Mouse (Mus musculus) E14TG2a.4 (cell line): ENCODE measurements around the gene Fam126a.

ENCODE experiments used
- H3K27me3 ChIP-seq: 2 replicates; pipeline ENCODE4 v1.6.1; 2014; ENCODE audit warnings: low read length, control low read depth; ENCODE audit not compliant: insufficient read depth
- H3K36me3 ChIP-seq: 2 replicates; pipeline ENCODE4 v1.6.1; 2014; ENCODE audit warnings: low read length, control low read depth; ENCODE audit not compliant: insufficient read depth
- H3K4me1 ChIP-seq: replicated peaks from 2 replicates; pipeline ENCODE4 v1.6.1; 2014; ENCODE audit warnings: low read depth, low read length, control low read depth
- H3K4me3 ChIP-seq: replicated peaks from 2 replicates; pipeline ENCODE4 v1.5.1; 2014; ENCODE audit warnings: mild to moderate bottlenecking, low read length
- H3K9me3 ChIP-seq: 2 replicates; pipeline ENCODE4 v1.6.1; 2014; ENCODE audit warnings: low read length, control low read depth
- CTCF ChIP-seq: conservative IDR thresholded peaks from 2 replicates; pipeline ENCODE4 v1.5.1; 2014; ENCODE audit warnings: low read length
- NANOG ChIP-seq: IDR thresholded peaks from 2 replicates; pipeline ENCODE4 v1.6.1; 2014; ENCODE audit warnings: borderline replicate concordance, low read length, mixed read lengths
- POU5F1 ChIP-seq: IDR thresholded peaks from 2 replicates; pipeline ENCODE4 v1.6.1; 2014; ENCODE audit warnings: low read length, borderline replicate concordance

Gene Fam126a

GRCm38 (mm10) chr5:24045998-24046631, 15.6 kb upstream of the Fam126a start:
- H3K9me3 ChIP-seq: no peaks in the 10 kb centered on the region
- H3K27me3 ChIP-seq: 0 out of 2 replicates have a peak, but pooled peaks cover 4% of the 10 kb centered on the region
- TF ChIP-seq CTCF (no peak), POU5F1 (no peak), NANOG (no peak)
- peaks cover 3% of the 10 kb centered on the region; the same call in 1 of the 2 replicates for H3K4me1 ChIP-seq
- no peak overlapping the region for H3K4me3 ChIP-seq
- no peaks in the 10 kb centered on the region for H3K36me3 ChIP-seq

DNA sequence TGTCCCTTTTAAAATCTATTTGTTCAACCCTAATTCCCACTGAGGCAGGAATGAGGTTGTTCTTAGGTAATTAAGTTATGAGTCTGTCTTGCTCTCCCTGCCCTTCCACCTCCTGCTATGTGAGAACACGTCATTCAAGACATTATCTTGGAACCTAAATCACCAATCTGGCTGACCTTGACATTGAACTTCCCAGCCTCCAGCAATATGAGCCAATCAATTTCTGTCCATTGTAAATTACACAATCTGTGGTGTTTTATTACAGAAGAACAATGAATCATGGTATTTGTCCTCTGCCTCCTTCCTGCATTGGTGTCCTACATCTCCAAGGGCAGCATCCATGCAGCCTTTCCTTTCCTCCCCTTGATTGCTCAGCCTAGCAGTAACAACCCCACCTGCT, 13.9 kb upstream of the Fam126a start:
- Histone ChIP-seq H3K9me3 (no peaks in the 10 kb centered on the region), H3K4me1 (peaks cover 3% of the 10 kb centered on the region; the same call in 1 of the 2 replicates), H3K27me3 (peaks cover 8% of the 10 kb centered on the region; the same call in 1 of the 2 replicates), H3K4me3 (no peak overlapping the region), H3K36me3 (no peaks in the 10 kb centered on the region)
- TF ChIP-seq CTCF (no peak), NANOG (no peak), POU5F1 (no peak)

DNA sequence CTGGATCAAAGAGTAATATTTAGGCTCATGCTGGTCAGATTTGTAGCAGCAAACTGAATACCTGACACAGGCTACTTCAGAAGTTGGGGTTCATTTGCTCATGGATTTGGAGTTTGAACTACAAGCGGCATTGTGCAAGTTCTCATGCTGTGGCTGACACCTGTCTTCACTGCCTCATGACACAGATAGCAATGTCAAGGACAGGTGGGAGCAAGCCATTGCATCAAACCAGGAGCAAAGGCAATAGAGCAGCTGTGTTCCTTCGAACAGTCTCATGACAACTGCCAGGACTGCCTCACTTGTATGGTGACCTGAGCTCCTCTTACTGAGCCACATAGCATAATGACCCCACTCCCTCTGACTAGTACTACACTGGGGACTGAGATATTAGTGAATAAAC, 12.9 kb upstream of the Fam126a start:
- no peak overlapping the region for H3K4me3 ChIP-seq
- H3K27me3 ChIP-seq: peaks cover 8% of the 10 kb centered on the region; the same call in 1 of the 2 replicates
- H3K9me3 ChIP-seq: no peaks in the 10 kb centered on the region
- H3K36me3 ChIP-seq: no peaks in the 10 kb centered on the region
- TF ChIP-seq NANOG (no peak), CTCF (no peak), POU5F1 (no peak)
- H3K4me1 ChIP-seq: peaks cover 3% of the 10 kb centered on the region; the same call in 1 of the 2 replicates

GRCm38 (mm10) chr5:24041341-24041852, 10.9 kb upstream of the Fam126a start:
- peaks cover 13% of the 10 kb centered on the region for H3K27me3 ChIP-seq
- H3K9me3 ChIP-seq: no peaks in the 10 kb centered on the region
- peaks cover 3% of the 10 kb centered on the region; the same call in 1 of the 2 replicates for H3K4me1 ChIP-seq
- H3K4me3 ChIP-seq: no peak overlapping the region
- TF ChIP-seq POU5F1: no peak
- TF ChIP-seq NANOG: no peak
- TF ChIP-seq CTCF: no peak
- no peaks in the 10 kb centered on the region for H3K36me3 ChIP-seq

DNA sequence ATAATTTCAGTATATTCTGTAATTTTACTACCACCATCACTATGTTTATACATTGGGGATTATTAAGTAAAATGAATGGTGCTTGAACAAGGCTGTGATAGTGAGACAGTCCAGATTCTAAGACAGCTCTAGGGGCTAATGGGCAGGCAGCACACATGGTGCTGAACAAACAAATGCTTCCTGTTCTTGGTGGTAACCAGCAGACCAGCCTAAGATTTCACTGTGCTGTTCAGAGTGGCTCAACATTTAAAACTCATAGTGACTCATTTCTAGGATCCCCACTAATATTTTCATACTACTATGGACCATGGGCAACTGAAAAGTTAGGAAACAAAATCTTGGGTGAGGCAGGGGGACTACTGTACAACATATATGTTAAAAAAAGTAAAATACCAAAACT, 10.1 kb upstream of the Fam126a start:
- Histone ChIP-seq H3K4me1 (no peaks in the 10 kb centered on the region), H3K27me3 (peaks cover 18% of the 10 kb centered on the region), H3K9me3 (no peaks in the 10 kb centered on the region), H3K36me3 (no peaks in the 10 kb centered on the region), H3K4me3 (no peak overlapping the region)
- TF ChIP-seq NANOG: no peak
- TF ChIP-seq CTCF: no peak
- no peak for TF ChIP-seq POU5F1

- no peak for TF ChIP-seq CTCF
- no peak for TF ChIP-seq NANOG
- no peak for TF ChIP-seq POU5F1
Observed at GRCm38 (mm10) chr5:24039423-24039822, 8.9 kb upstream of the Fam126a start.

DNA sequence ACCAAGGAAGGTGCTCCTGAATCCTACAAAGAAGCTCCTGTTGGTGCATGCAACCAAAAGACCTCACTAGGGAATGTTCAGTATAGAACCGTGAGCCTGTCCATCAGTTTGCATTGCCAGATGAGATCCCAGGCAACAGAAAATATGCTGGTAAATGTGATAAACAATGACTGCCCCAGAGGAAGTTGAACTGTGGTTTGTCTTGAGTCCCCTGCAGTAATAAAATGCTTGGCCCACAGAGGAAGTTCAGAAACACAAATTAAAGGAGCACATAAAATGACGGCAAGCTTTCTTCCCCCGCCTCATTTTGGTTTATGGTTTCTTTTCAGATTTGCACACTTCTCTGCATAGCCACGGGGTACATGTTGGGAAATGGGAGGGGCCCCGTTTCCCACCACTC, 8.3 kb upstream of the Fam126a start:
- H3K36me3 ChIP-seq: no peaks in the 10 kb centered on the region
- H3K9me3 ChIP-seq: no peaks in the 10 kb centered on the region
- H3K4me3 ChIP-seq: no peak overlapping the region
- peaks cover 16% of the 10 kb centered on the region for H3K27me3 ChIP-seq
- H3K4me1 ChIP-seq: no peaks in the 10 kb centered on the region
- TF ChIP-seq POU5F1: no peak
- no peak for TF ChIP-seq CTCF
- TF ChIP-seq NANOG: no peak

More at GRCm38 (mm10) chr5:24039423-24039822, 8.9 kb upstream of the Fam126a start:
- Histone ChIP-seq H3K4me3 (no peak overlapping the region), H3K27me3 (peaks cover 18% of the 10 kb centered on the region), H3K36me3 (no peaks in the 10 kb centered on the region), H3K9me3 (no peaks in the 10 kb centered on the region), H3K4me1 (no peaks in the 10 kb centered on the region)

- Histone ChIP-seq H3K4me1 (no peaks in the 10 kb centered on the region), H3K4me3 (no peak overlapping the region), H3K9me3 (no peaks in the 10 kb centered on the region), H3K27me3 (peaks cover 14% of the 10 kb centered on the region), H3K36me3 (no peaks in the 10 kb centered on the region)
- TF ChIP-seq POU5F1 (no peak), NANOG (no peak), CTCF (no peak)
Observed at GRCm38 (mm10) chr5:24038190-24038589, 7.7 kb upstream of the Fam126a start.
